Mouse (Mus musculus) brain, embryonic 14.5 days (tissue): ENCODE measurements around the gene Msx2.

ENCODE experiments used
- CTCF ChIP-seq: fragments of 200-500 bp; IDR thresholded peaks from 2 replicates; pipeline ENCODE4 v1.5.1; 2012; ENCODE audit warnings: inconsistent platforms, mild to moderate bottlenecking, moderate library complexity, borderline replicate concordance; ENCODE audit not compliant: insufficient read depth, insufficient read length; ENCODE audit errors: extremely low read depth
- POLR2A ChIP-seq: fragments of 200-500 bp; IDR thresholded peaks from 2 replicates; pipeline ENCODE4 v1.6.1; 2012; ENCODE audit warnings: mild to moderate bottlenecking, inconsistent platforms, borderline replicate concordance; ENCODE audit not compliant: poor library complexity, insufficient read depth, insufficient read length, severe bottlenecking; ENCODE audit errors: extremely low read depth

DNA sequence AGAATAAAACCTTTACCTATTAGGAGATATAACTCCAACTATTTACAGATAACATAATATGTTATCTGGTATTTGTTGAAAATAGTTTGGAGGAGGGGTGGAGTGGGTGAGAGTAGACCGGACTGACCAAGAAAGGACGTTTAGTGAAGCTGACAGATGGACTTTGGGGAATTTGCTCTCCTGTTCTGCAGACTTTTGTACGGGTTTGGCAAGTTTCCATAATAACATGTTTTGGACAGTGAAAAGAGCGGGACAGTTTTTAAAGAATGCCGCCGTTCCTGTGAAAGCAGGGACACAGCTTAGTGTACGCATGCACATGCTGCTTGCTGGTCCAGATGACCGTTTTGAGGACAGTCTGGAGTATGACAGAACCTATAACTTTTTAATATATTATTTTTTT lies 46.9 kb upstream of the Msx2 start:
- TF ChIP-seq CTCF (no peak), POLR2A (no peak)
